Mouse (Mus musculus): ENCODE measurements at regions not wholly inside any gene's neighbourhood (a gene's known extent, or its start where the extent isn't known, plus 50 kb on each side); places are given as distances from the start of the nearest gene placed in this dataset.

- DNase-seq (ENCODE audit: low spot score): no peak
Measured at GRCm38 (mm10) chr2:78804931-78805330, 63.0 kb upstream of the Ube2e3 start.

- DNase-seq (ENCODE audit: low spot score): no peak
Measured at GRCm38 (mm10) chr2:78803543-78803942, 64.4 kb upstream of the Ube2e3 start.

GRCm38 (mm10) chr2:78795446-78795845 is 72.5 kb upstream of the Ube2e3 start:
- no peak for DNase-seq (ENCODE audit: low spot score)

- no peak for DNase-seq (ENCODE audit: low spot score)
Measured at GRCm38 (mm10) chr2:78794734-78795133, 73.2 kb upstream of the Ube2e3 start.

GRCm38 (mm10) chr2:78789124-78789523 is 78.8 kb upstream of the Ube2e3 start:
- DNase-seq (ENCODE audit: low spot score): no peak

GRCm38 (mm10) chr2:78788222-78788621 is 79.7 kb upstream of the Ube2e3 start:
- no peak for DNase-seq (ENCODE audit: low spot score)

- no peak for DNase-seq (ENCODE audit: low spot score)
Measured at GRCm38 (mm10) chr2:78779949-78780348, 88.0 kb upstream of the Ube2e3 start.

GRCm38 (mm10) chr2:78777589-78777988 is 90.3 kb upstream of the Ube2e3 start:
- DNase-seq (ENCODE audit: low spot score): no peak

- DNase-seq (ENCODE audit: low spot score): no peak
Measured at GRCm38 (mm10) chr2:78754362-78754761, 113.6 kb upstream of the Ube2e3 start.

GRCm38 (mm10) chr2:78753918-78754317 is 114.0 kb upstream of the Ube2e3 start:
- no peak for DNase-seq (ENCODE audit: low spot score)

- DNase-seq (ENCODE audit: low spot score): no peak
Measured at GRCm38 (mm10) chr2:78730161-78730560, 137.8 kb upstream of the Ube2e3 start.

- DNase-seq (ENCODE audit: low spot score): no peak
Measured at GRCm38 (mm10) chr2:78726060-78726459, 141.9 kb upstream of the Ube2e3 start.

- no peak for DNase-seq (ENCODE audit: low spot score)
Measured at GRCm38 (mm10) chr2:78724416-78724815, 143.5 kb upstream of the Ube2e3 start.

GRCm38 (mm10) chr2:78723423-78723822 is 144.5 kb upstream of the Ube2e3 start:
- DNase-seq (ENCODE audit: low spot score): no peak

- DNase-seq (ENCODE audit: low spot score): no peak
Measured at GRCm38 (mm10) chr2:78722739-78723138, 145.2 kb upstream of the Ube2e3 start.

GRCm38 (mm10) chr2:78718550-78718949 is 149.4 kb upstream of the Ube2e3 start:
- no peak for DNase-seq (ENCODE audit: low spot score)

GRCm38 (mm10) chr2:78716157-78716798 is 151.6 kb upstream of the Ube2e3 start:
- DNase-seq (ENCODE audit: low spot score): no peak

- no peak for DNase-seq (ENCODE audit: low spot score)
Measured at GRCm38 (mm10) chr2:78694851-78695250, 173.1 kb upstream of the Ube2e3 start.

- DNase-seq (ENCODE audit: low spot score): no peak
Measured at GRCm38 (mm10) chr2:78656668-78657067, 211.3 kb upstream of the Ube2e3 start.

- DNase-seq (ENCODE audit: low spot score): peak; percentile 34
Measured at GRCm38 (mm10) chr2:78655156-78655855, 212.6 kb upstream of the Ube2e3 start.

GRCm38 (mm10) chr2:78651549-78651948 is 216.4 kb upstream of the Ube2e3 start:
- no peak for DNase-seq (ENCODE audit: low spot score)

GRCm38 (mm10) chr2:78640361-78640760 is 227.6 kb upstream of the Ube2e3 start:
- DNase-seq (ENCODE audit: low spot score): no peak

- no peak for DNase-seq (ENCODE audit: low spot score)
Measured at GRCm38 (mm10) chr2:78625264-78625663, 242.7 kb upstream of the Ube2e3 start.

- DNase-seq (ENCODE audit: low spot score): peak; percentile 9
Measured at GRCm38 (mm10) chr2:78606388-78606787, 261.5 kb upstream of the Ube2e3 start.

All from adipocyte (in vitro differentiated cells).